Mouse (Mus musculus) C2C12 (cell line): ENCODE data around the gene Ldah.

Experiments
- CEBPB ChIP-seq: IDR thresholded peaks from one replicate; pipeline ENCODE4 v1.6.1; 2011; ENCODE audit warnings: low read depth, mild to moderate bottlenecking, control low read depth, moderate library complexity
- CTCF ChIP-seq: IDR thresholded peaks from one replicate; pipeline ENCODE4 v1.5.1; 2011; ENCODE audit not compliant: control insufficient read depth, insufficient read depth, insufficient read length
- MAX ChIP-seq: IDR thresholded peaks from one replicate; pipeline ENCODE4 v1.6.1; 2011; ENCODE audit warnings: mild to moderate bottlenecking, control low read depth
- MYOD1 ChIP-seq: IDR thresholded peaks from one replicate; pipeline ENCODE4 v1.6.1; 2011; ENCODE audit warnings: low read depth; ENCODE audit not compliant: control insufficient read depth, insufficient read length
- MYOG ChIP-seq: IDR thresholded peaks from one replicate; pipeline ENCODE4 v1.6.1; 2011; ENCODE audit not compliant: control insufficient read depth, insufficient read length; ENCODE audit errors: extremely low read depth
- USF1 ChIP-seq: IDR thresholded peaks from one replicate; pipeline ENCODE4 v1.6.1; 2011; ENCODE audit warnings: low read depth, mild to moderate bottlenecking, control low read depth, moderate library complexity

- TF ChIP-seq CTCF (no peak), CEBPB (no peak), MYOD1 (no peak), USF1 (no peak), MAX (no peak), MYOG (no peak)
These were observed 83.4 kb downstream of the Ldah start for GRCm38 (mm10) chr12:8291157-8291853.
